Mouse (Mus musculus) erythroblast, embryonic 14.5 days (primary cell): ENCODE measurements around the gene Ndst2.

Source experiments
- GATA1 ChIP-seq: IDR thresholded peaks from 2 replicates; pipeline ENCODE4 v1.6.1; 2012; ENCODE audit warnings: low read length, inconsistent platforms, mixed read lengths
- TAL1 ChIP-seq: IDR thresholded peaks from 3 replicates; pipeline ENCODE4 v1.6.1; 2012; ENCODE audit warnings: low read length, inconsistent platforms, mixed read lengths

- TF ChIP-seq GATA1, result no peak
- no peak for TF ChIP-seq TAL1
Observed at GRCm38 (mm10) chr14:20701554-20701953, 32.8 kb downstream of the Ndst2 start.
